Mouse (Mus musculus) spleen, adult 2 months (tissue): ENCODE results near the gene Ascc3.

ENCODE experiments used
- CTCF ChIP-seq: fragments of 200-500 bp; IDR thresholded peaks from 2 replicates; pipeline ENCODE4 v1.5.1; 2011; ENCODE audit warnings: mild to moderate bottlenecking, inconsistent platforms; ENCODE audit not compliant: insufficient read depth, insufficient read length, insufficient replicate concordance; ENCODE audit errors: extremely low read depth
- POLR2A ChIP-seq: fragments of 200-500 bp; IDR thresholded peaks from 2 replicates; pipeline ENCODE4 v1.6.1; 2011; ENCODE audit warnings: low read depth, low read length, inconsistent platforms

GRCm38 (mm10) chr10:50822363-50822762 lies 229.9 kb downstream of the Ascc3 start:
- TF ChIP-seq CTCF, result no peak
- no peak for TF ChIP-seq POLR2A
